Mouse (Mus musculus) duodenum, adult 2 months (tissue): ENCODE results near the gene Gm13083. TPM values are rescaled to one million over a fixed set of nuclear protein-coding genes. Genes with fewer than 3 reads are reported as not detected.

Experiments
- polyA plus RNA-seq: library from polyadenylated mRNA; depleted of rRNA; stranded (reverse); fragments of >200 nt; gene quantifications from 2 replicates; pipeline ENCODE4 v1.2.3, GENCODE M21; 2012; ENCODE audit warnings: low replicate concordance; rRNA removed

Gm13083 gene
- not detected in 2 replicates for polyA plus RNA-seq

GRCm38 (mm10) chr4:143614703-143615102, at the start of gene Gm13083:
Gene Gm13083, plus strand, starts transcription at chr4:143615003.

GRCm38 (mm10) chr4:143657146-143657545, 42.3 kb downstream of the Gm13083 start, which contains the start of gene Gm13088:
Gene Gm13088, minus strand, starts transcription at chr4:143657246.

Other genes with a start within 250 kb of the Gm13083 start
- gene Pramel1, start 220.6 kb upstream of the Gm13083 start, polyA plus RNA-seq: not detected in 2 replicates
- 2.2 and 3.1 TPM in 2 replicates for gene Pramef8, start 202.6 kb upstream of the Gm13083 start, polyA plus RNA-seq
- not detected in 2 replicates for gene Oog4, start 164.7 kb upstream of the Gm13083 start, polyA plus RNA-seq
- not detected in 2 replicates for gene Gm13043, start 103.7 kb upstream of the Gm13083 start, polyA plus RNA-seq
- not detected in 2 replicates for gene Gm13040, start 79.0 kb upstream of the Gm13083 start, polyA plus RNA-seq
- not detected in 2 replicates for gene BC080695, start 63.3 kb upstream of the Gm13083 start, polyA plus RNA-seq
- not detected in 2 replicates for gene Gm13057, start 63.3 kb upstream of the Gm13083 start, polyA plus RNA-seq
- not detected in 2 replicates for gene Gm13088, start 42.2 kb downstream of the Gm13083 start, polyA plus RNA-seq
- gene Gm13089, start 87.7 kb downstream of the Gm13083 start, polyA plus RNA-seq: not detected in 2 replicates
- not detected in 2 replicates for gene Gm13078, start 104.5 kb downstream of the Gm13083 start, polyA plus RNA-seq
- not detected in 2 replicates for gene Gm13023, start 174.3 kb downstream of the Gm13083 start, polyA plus RNA-seq
- not detected in 2 replicates for gene Gm13084, start 201.1 kb downstream of the Gm13083 start, polyA plus RNA-seq
- gene Gm13103, start 231.5 kb downstream of the Gm13083 start, polyA plus RNA-seq: not detected in 2 replicates